Mouse (Mus musculus): Measurements from ENCODE around the gene Actr10. TPM values are rescaled to one million over a fixed set of nuclear protein-coding genes. Genes with fewer than 3 reads are reported as not detected.

Actr10 gene
- polyA plus RNA-seq (2016; fragmentation: Nextera tagmentation; extraction: Ambion mirVana), result 228 and 246 TPM in 2 replicates

GRCm38 (mm10) chr12:70937571-70938384, at the start of gene Actr10:
Gene Actr10, plus strand, starts transcription at chr12:70937857.
- H3K4me1 ChIP-seq, result peaks cover 3% of the 10 kb centered on the region
- under 1% methylated on average over 59 of the region's 59 CpGs for WGBS
- H3K27ac ChIP-seq, result peak within 1 kb of the TSS; percentile 87
- H3K9me3 ChIP-seq (replicated peaks), result no peaks in the 10 kb centered on the region
- ATAC-seq (ENCODE audit: low FRiP score), result peak; percentile 97
- H3K36me3 ChIP-seq, result peaks cover 9% of the 10 kb centered on the region
- peak within 1 kb of the TSS; percentile 93 for H3K9ac ChIP-seq
- no peaks in the 10 kb centered on the region for H3K27me3 ChIP-seq
- peak within 1 kb of the TSS; percentile 64 for H3K4me2 ChIP-seq (replicated peaks)
- H3K4me3 ChIP-seq, result peak within 1 kb of the TSS; percentile 89

- Histone ChIP-seq H3K27ac (no peak overlapping the region), H3K27me3 (no peaks in the 10 kb centered on the region), H3K4me3 (no peak overlapping the region), H3K4me1 (no peaks in the 10 kb centered on the region), H3K4me2 (replicated peaks) (no peak overlapping the region), H3K36me3 (peaks cover 31% of the 10 kb centered on the region), H3K9me3 (replicated peaks) (no peaks in the 10 kb centered on the region), H3K9ac (no peak overlapping the region)
- no peak for ATAC-seq (ENCODE audit: low FRiP score)
- WGBS, result 67% methylated on average over 5 of the region's 5 CpGs
Measured at GRCm38 (mm10) chr12:70890405-70890804, 47.3 kb upstream of the Actr10 start.

- H3K4me1 ChIP-seq, result no peaks in the 10 kb centered on the region
- ATAC-seq (ENCODE audit: low FRiP score), result no peak
- no peak overlapping the region for H3K4me3 ChIP-seq
- H3K4me2 ChIP-seq (replicated peaks), result no peak overlapping the region
- H3K9ac ChIP-seq, result no peak overlapping the region
- H3K27me3 ChIP-seq, result no peaks in the 10 kb centered on the region
- H3K27ac ChIP-seq, result no peak overlapping the region
- H3K9me3 ChIP-seq (replicated peaks), result no peaks in the 10 kb centered on the region
- 86% methylated on average over 8 of the region's 8 CpGs for WGBS
- H3K36me3 ChIP-seq, result peaks cover 34% of the 10 kb centered on the region
Measured at GRCm38 (mm10) chr12:70890874-70891470, 46.7 kb upstream of the Actr10 start.

GRCm38 (mm10) chr12:70895275-70895674, 42.4 kb upstream of the Actr10 start:
- ATAC-seq (ENCODE audit: low FRiP score), result no peak
- Histone ChIP-seq H3K9ac (no peak overlapping the region), H3K9me3 (replicated peaks) (no peaks in the 10 kb centered on the region), H3K4me3 (no peak overlapping the region), H3K27ac (no peak overlapping the region), H3K36me3 (peaks cover 41% of the 10 kb centered on the region), H3K4me1 (no peaks in the 10 kb centered on the region), H3K4me2 (replicated peaks) (no peak overlapping the region), H3K27me3 (no peaks in the 10 kb centered on the region)
- 87% methylated on average over 7 of the region's 7 CpGs for WGBS

GRCm38 (mm10) chr12:70896068-70896467, 41.6 kb upstream of the Actr10 start:
- H3K9ac ChIP-seq, result no peak overlapping the region
- no peak for ATAC-seq (ENCODE audit: low FRiP score)
- peaks cover 35% of the 10 kb centered on the region for H3K36me3 ChIP-seq
- H3K9me3 ChIP-seq (replicated peaks), result no peaks in the 10 kb centered on the region
- no peaks in the 10 kb centered on the region for H3K27me3 ChIP-seq
- no peak overlapping the region for H3K4me3 ChIP-seq
- no peaks in the 10 kb centered on the region for H3K4me1 ChIP-seq
- no peak overlapping the region for H3K27ac ChIP-seq
- H3K4me2 ChIP-seq (replicated peaks), result no peak overlapping the region
- 91% methylated on average over 10 of the region's 10 CpGs for WGBS

- peaks cover 30% of the 10 kb centered on the region for H3K36me3 ChIP-seq
- H3K27me3 ChIP-seq, result no peaks in the 10 kb centered on the region
- H3K9ac ChIP-seq, result no peak overlapping the region
- ATAC-seq (ENCODE audit: low FRiP score), result no peak
- H3K4me2 ChIP-seq (replicated peaks), result no peak overlapping the region
- H3K4me3 ChIP-seq, result no peak overlapping the region
- H3K9me3 ChIP-seq (replicated peaks), result no peaks in the 10 kb centered on the region
- no peaks in the 10 kb centered on the region for H3K4me1 ChIP-seq
- WGBS, result 84% methylated on average over 8 of the region's 8 CpGs
- H3K27ac ChIP-seq, result no peak overlapping the region
Measured at GRCm38 (mm10) chr12:70897434-70897833, 40.2 kb upstream of the Actr10 start.

- no peak overlapping the region for H3K27ac ChIP-seq
- no peak for ATAC-seq (ENCODE audit: low FRiP score)
- no peaks in the 10 kb centered on the region for H3K27me3 ChIP-seq
- no peak overlapping the region for H3K4me3 ChIP-seq
- H3K36me3 ChIP-seq, result peaks cover 26% of the 10 kb centered on the region
- H3K9ac ChIP-seq, result no peak overlapping the region
- 87% methylated on average over 8 of the region's 8 CpGs for WGBS
- H3K9me3 ChIP-seq (replicated peaks), result no peaks in the 10 kb centered on the region
- no peaks in the 10 kb centered on the region for H3K4me1 ChIP-seq
- H3K4me2 ChIP-seq (replicated peaks), result no peak overlapping the region
Measured at GRCm38 (mm10) chr12:70898450-70898849, 39.2 kb upstream of the Actr10 start.

- no peak overlapping the region for H3K9ac ChIP-seq
- H3K4me1 ChIP-seq, result no peaks in the 10 kb centered on the region
- no peaks in the 10 kb centered on the region; the same call in 1 of the 2 replicates for H3K36me3 ChIP-seq
- H3K27me3 ChIP-seq, result no peaks in the 10 kb centered on the region
- no peaks in the 10 kb centered on the region for H3K9me3 ChIP-seq (replicated peaks)
- no peak overlapping the region for H3K27ac ChIP-seq
- ATAC-seq (ENCODE audit: low FRiP score), result no peak
- WGBS, result 90% methylated on average over 10 of the region's 10 CpGs
- H3K4me3 ChIP-seq, result no peak overlapping the region
- H3K4me2 ChIP-seq (replicated peaks), result no peak overlapping the region
Measured at GRCm38 (mm10) chr12:70904471-70904870, 33.2 kb upstream of the Actr10 start.

- H3K27ac ChIP-seq, result no peak overlapping the region
- no peak for ATAC-seq (ENCODE audit: low FRiP score)
- no peaks in the 10 kb centered on the region; the same call in 1 of the 2 replicates for H3K36me3 ChIP-seq
- no peaks in the 10 kb centered on the region for H3K27me3 ChIP-seq
- no peak overlapping the region for H3K4me2 ChIP-seq (replicated peaks)
- no peaks in the 10 kb centered on the region for H3K4me1 ChIP-seq
- H3K9me3 ChIP-seq (replicated peaks), result no peaks in the 10 kb centered on the region
- 86% methylated on average over 9 of the region's 9 CpGs for WGBS
- H3K4me3 ChIP-seq, result no peak overlapping the region
- no peak overlapping the region for H3K9ac ChIP-seq
Measured at GRCm38 (mm10) chr12:70906867-70907266, 30.8 kb upstream of the Actr10 start.

- Histone ChIP-seq H3K27me3 (no peaks in the 10 kb centered on the region), H3K9ac (no peak overlapping the region), H3K27ac (no peak overlapping the region), H3K9me3 (replicated peaks) (no peaks in the 10 kb centered on the region), H3K4me1 (no peaks in the 10 kb centered on the region), H3K4me2 (replicated peaks) (no peak overlapping the region), H3K36me3 (no peaks in the 10 kb centered on the region; the same call in 1 of the 2 replicates), H3K4me3 (no peak overlapping the region)
- WGBS, result 91% methylated on average over 11 of the region's 11 CpGs
- ATAC-seq (ENCODE audit: low FRiP score), result no peak
Measured at GRCm38 (mm10) chr12:70907651-70908050, 30.0 kb upstream of the Actr10 start.

- H3K9me3 ChIP-seq (replicated peaks), result no peaks in the 10 kb centered on the region
- H3K27me3 ChIP-seq, result no peaks in the 10 kb centered on the region
- no peak for ATAC-seq (ENCODE audit: low FRiP score)
- no peak overlapping the region for H3K9ac ChIP-seq
- WGBS, result 85% methylated on average over 4 of the region's 4 CpGs
- H3K36me3 ChIP-seq, result no peaks in the 10 kb centered on the region; the same call in 1 of the 2 replicates
- no peak overlapping the region for H3K4me3 ChIP-seq
- H3K4me2 ChIP-seq (replicated peaks), result no peak overlapping the region
- H3K4me1 ChIP-seq, result no peaks in the 10 kb centered on the region
- no peak overlapping the region for H3K27ac ChIP-seq
Measured at GRCm38 (mm10) chr12:70908076-70908475, 29.6 kb upstream of the Actr10 start.

GRCm38 (mm10) chr12:70910241-70910720, 27.4 kb upstream of the Actr10 start:
- no peaks in the 10 kb centered on the region for H3K4me1 ChIP-seq
- H3K9ac ChIP-seq, result no peak overlapping the region
- no peak overlapping the region for H3K4me2 ChIP-seq (replicated peaks)
- WGBS, result 14% methylated on average over 9 of the region's 9 CpGs
- no peak overlapping the region for H3K27ac ChIP-seq
- no peak overlapping the region for H3K4me3 ChIP-seq
- H3K9me3 ChIP-seq (replicated peaks), result no peaks in the 10 kb centered on the region
- peak; percentile 63 for ATAC-seq (ENCODE audit: low FRiP score)
- no peaks in the 10 kb centered on the region for H3K36me3 ChIP-seq
- H3K27me3 ChIP-seq, result no peaks in the 10 kb centered on the region
